Mouse (Mus musculus): ENCODE measurements around the gene Lypd8. TPM values are rescaled to one million over a fixed set of nuclear protein-coding genes. Genes with fewer than 3 reads are reported as not detected.

Gene Lypd8
- polyA plus RNA-seq, 1 experiment = not detected

- TF ChIP-seq CTCF (IDR thresholded peaks at IDR 0.05; ENCODE audit: control insufficient read depth, insufficient read depth, insufficient read length) = no peak
- no peak for TF ChIP-seq MYOG (IDR thresholded peaks at IDR 0.05; ENCODE audit: control insufficient read depth, extremely low read depth, insufficient read length)
- peak; percentile 65 for TF ChIP-seq FOSL1 (IDR thresholded peaks at IDR 0.05; ENCODE audit: insufficient read depth, low read length, poor library complexity, severe bottlenecking)
- no peak for TF ChIP-seq CEBPB (IDR thresholded peaks at IDR 0.05; ENCODE audit: low read depth)
- TF ChIP-seq USF1 (IDR thresholded peaks at IDR 0.05; ENCODE audit: low read depth) = no peak
- peak; percentile 16 for TF ChIP-seq MAX (IDR thresholded peaks at IDR 0.05)
- peak; percentile 19 for TF ChIP-seq MYOD1 (IDR thresholded peaks at IDR 0.05; ENCODE audit: control insufficient read depth, insufficient read length, low read depth)
- Histone ChIP-seq H3K36me3 (ENCODE audit: control insufficient read depth, insufficient read depth) (peaks cover 47% of the 10 kb centered on the region), H3K79me3 (ENCODE audit: low read depth) (peaks cover 34% of the 10 kb centered on the region), H3K4me3 (ENCODE audit: insufficient read depth, poor library complexity, severe bottlenecking) (no peak overlapping the region), H3K79me2 (ENCODE audit: control insufficient read depth, insufficient read depth) (peaks cover 61% of the 10 kb centered on the region), H3ac (ENCODE audit: control insufficient read depth, insufficient read length, low read depth) (no peak overlapping the region), H3K27me3 (ENCODE audit: control insufficient read depth, insufficient read depth, insufficient read length) (no peaks in the 10 kb centered on the region)
Measured at GRCm38 (mm10) chr11:58334746-58335145, 44.1 kb upstream of the Lypd8 start.

DNA sequence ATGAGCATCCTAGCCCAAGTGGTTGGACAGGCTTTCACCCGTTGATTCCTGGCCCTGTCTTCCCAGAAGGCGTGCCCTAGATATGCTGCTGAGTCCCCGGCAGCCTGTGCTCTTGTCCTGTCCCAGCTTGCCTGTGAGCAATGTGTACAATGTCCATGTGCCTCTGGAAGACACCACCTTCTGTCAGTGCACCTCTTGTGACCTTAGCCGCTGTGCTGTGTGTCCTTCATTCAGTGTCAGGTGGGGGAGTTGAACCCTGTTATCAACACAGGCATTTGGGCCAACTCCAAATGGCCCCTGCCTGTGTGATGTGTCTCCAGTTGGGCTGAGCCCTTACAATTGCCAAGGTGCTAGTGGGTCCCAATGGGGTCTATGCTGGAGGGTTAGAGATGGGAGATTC is 32.1 kb upstream of the Lypd8 start:
- Histone ChIP-seq H3K27me3 (ENCODE audit: control insufficient read depth, insufficient read depth, insufficient read length) (no peaks in the 10 kb centered on the region), H3K4me3 (ENCODE audit: insufficient read depth, poor library complexity, severe bottlenecking) (no peak overlapping the region), H3ac (ENCODE audit: control insufficient read depth, insufficient read length, low read depth) (no peak overlapping the region), H3K79me2 (ENCODE audit: control insufficient read depth, insufficient read depth) (no peaks in the 10 kb centered on the region), H3K36me3 (ENCODE audit: control insufficient read depth, insufficient read depth) (peaks cover 27% of the 10 kb centered on the region), H3K79me3 (ENCODE audit: low read depth) (no peaks in the 10 kb centered on the region)
- TF ChIP-seq MAX (IDR thresholded peaks at IDR 0.05) = no peak
- TF ChIP-seq CEBPB (IDR thresholded peaks at IDR 0.05; ENCODE audit: low read depth) = no peak
- TF ChIP-seq MYOD1 (IDR thresholded peaks at IDR 0.05; ENCODE audit: control insufficient read depth, insufficient read length, low read depth) = no peak
- TF ChIP-seq FOSL1 (IDR thresholded peaks at IDR 0.05; ENCODE audit: insufficient read depth, low read length, poor library complexity, severe bottlenecking) = no peak
- TF ChIP-seq MYOG (IDR thresholded peaks at IDR 0.05; ENCODE audit: control insufficient read depth, extremely low read depth, insufficient read length) = no peak
- TF ChIP-seq CTCF (IDR thresholded peaks at IDR 0.05; ENCODE audit: control insufficient read depth, insufficient read depth, insufficient read length) = no peak
- TF ChIP-seq USF1 (IDR thresholded peaks at IDR 0.05; ENCODE audit: low read depth) = no peak

DNA sequence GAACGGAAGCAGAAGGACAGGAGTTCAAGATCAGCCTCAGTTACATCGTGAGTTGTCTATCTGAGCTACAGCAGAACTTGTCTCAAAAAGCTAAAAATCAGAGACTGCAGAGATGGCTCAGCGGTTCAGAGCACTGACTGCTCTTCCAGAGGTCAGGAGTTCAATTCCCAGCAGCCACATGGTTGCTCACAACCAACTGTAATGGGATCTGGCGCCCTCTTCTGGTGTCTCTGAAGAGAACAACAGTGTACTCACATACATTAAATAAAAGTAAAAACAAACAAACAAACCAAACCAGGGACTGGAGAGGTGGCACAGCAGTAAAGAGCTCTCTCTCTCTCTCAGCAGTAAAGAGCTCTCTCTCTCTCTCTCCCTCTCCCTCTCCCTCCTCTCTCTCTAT is 28.2 kb upstream of the Lypd8 start:
- TF ChIP-seq CTCF (IDR thresholded peaks at IDR 0.05; ENCODE audit: control insufficient read depth, insufficient read depth, insufficient read length) (no peak), MYOG (IDR thresholded peaks at IDR 0.05; ENCODE audit: control insufficient read depth, extremely low read depth, insufficient read length) (no peak), MAX (IDR thresholded peaks at IDR 0.05) (no peak), FOSL1 (IDR thresholded peaks at IDR 0.05; ENCODE audit: insufficient read depth, low read length, poor library complexity, severe bottlenecking) (no peak), CEBPB (IDR thresholded peaks at IDR 0.05; ENCODE audit: low read depth) (no peak), MYOD1 (IDR thresholded peaks at IDR 0.05; ENCODE audit: control insufficient read depth, insufficient read length, low read depth) (no peak), USF1 (IDR thresholded peaks at IDR 0.05; ENCODE audit: low read depth) (no peak)
- Histone ChIP-seq H3K36me3 (ENCODE audit: control insufficient read depth, insufficient read depth) (peaks cover 16% of the 10 kb centered on the region), H3K27me3 (ENCODE audit: control insufficient read depth, insufficient read depth, insufficient read length) (no peaks in the 10 kb centered on the region), H3K79me2 (ENCODE audit: control insufficient read depth, insufficient read depth) (no peaks in the 10 kb centered on the region), H3K4me3 (ENCODE audit: insufficient read depth, poor library complexity, severe bottlenecking) (no peak overlapping the region), H3ac (ENCODE audit: control insufficient read depth, insufficient read length, low read depth) (no peak overlapping the region), H3K79me3 (ENCODE audit: low read depth) (no peaks in the 10 kb centered on the region)

DNA sequence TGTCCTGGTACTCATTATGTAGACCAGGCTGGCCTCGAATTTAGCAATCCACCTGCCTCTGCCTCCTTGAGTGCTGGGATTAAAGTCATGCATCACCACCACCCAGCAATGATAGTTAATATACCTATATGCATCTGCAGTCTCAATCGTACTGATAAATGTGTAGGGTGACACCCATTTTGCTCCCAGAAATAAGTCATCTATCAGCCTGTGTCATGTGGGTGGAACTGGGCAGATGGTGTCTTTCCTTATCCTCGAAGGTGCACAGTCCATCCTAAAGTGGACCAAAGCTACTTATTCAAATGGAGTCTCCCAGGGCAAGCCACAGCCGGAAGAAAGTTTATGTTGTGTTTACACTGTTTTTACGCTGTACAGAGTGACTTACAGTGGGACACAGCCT is 27.7 kb upstream of the Lypd8 start:
- H3K27me3 ChIP-seq (ENCODE audit: control insufficient read depth, insufficient read depth, insufficient read length) = no peaks in the 10 kb centered on the region
- H3K79me3 ChIP-seq (ENCODE audit: low read depth) = no peaks in the 10 kb centered on the region
- TF ChIP-seq USF1 (IDR thresholded peaks at IDR 0.05; ENCODE audit: low read depth) (no peak), MYOG (IDR thresholded peaks at IDR 0.05; ENCODE audit: control insufficient read depth, extremely low read depth, insufficient read length) (no peak), FOSL1 (IDR thresholded peaks at IDR 0.05; ENCODE audit: insufficient read depth, low read length, poor library complexity, severe bottlenecking) (no peak), CEBPB (IDR thresholded peaks at IDR 0.05; ENCODE audit: low read depth) (no peak), MAX (IDR thresholded peaks at IDR 0.05) (no peak), MYOD1 (IDR thresholded peaks at IDR 0.05; ENCODE audit: control insufficient read depth, insufficient read length, low read depth) (no peak), CTCF (IDR thresholded peaks at IDR 0.05; ENCODE audit: control insufficient read depth, insufficient read depth, insufficient read length) (no peak)
- H3K36me3 ChIP-seq (ENCODE audit: control insufficient read depth, insufficient read depth) = peaks cover 15% of the 10 kb centered on the region
- no peak overlapping the region for H3K4me3 ChIP-seq (ENCODE audit: insufficient read depth, poor library complexity, severe bottlenecking)
- H3K79me2 ChIP-seq (ENCODE audit: control insufficient read depth, insufficient read depth) = no peaks in the 10 kb centered on the region
- no peak overlapping the region for H3ac ChIP-seq (ENCODE audit: control insufficient read depth, insufficient read length, low read depth)

DNA sequence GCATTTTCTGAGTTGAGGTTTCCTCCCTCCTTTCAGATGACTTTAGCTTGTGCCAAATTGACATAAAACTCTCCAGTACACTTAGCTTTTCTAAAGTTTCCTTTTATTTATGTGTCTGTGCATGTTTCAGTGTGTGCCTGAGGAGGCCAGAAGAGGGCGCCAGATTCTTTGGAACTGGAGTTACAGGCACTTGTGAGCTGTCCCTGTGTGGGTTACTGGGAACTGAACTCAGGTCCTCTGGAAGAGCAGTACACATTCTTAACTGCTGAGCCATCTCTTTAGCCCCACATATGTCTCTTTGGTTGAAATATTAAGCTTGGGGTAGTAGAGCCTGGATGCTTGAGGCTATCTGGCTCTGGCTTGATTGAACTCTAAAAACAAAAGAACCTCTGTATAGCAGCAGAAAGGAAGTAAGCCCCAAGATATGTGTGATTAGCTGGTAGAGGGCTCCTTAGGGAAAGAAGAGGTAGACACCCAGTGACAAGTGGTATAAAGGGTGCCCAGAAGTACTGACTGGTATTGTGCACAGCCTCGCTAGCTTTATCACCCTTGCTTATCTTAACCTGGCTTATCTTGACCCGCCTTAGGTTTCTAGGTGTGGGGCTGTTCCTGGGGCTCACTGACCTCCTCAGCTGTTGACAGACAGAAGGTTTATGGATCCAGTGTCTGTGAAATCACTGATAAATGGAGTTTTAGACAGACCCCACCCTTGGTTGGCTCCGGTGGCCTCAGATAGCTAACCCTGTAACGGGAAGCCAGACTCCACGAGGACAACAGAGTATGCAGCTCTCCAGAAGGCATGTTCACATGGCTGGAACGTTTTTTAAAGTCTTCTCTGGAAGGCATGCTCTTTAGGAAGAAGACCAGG is 25.9 kb upstream of the Lypd8 start:
- Histone ChIP-seq H3K36me3 (ENCODE audit: control insufficient read depth, insufficient read depth) (peaks cover 3% of the 10 kb centered on the region), H3K79me3 (ENCODE audit: low read depth) (no peaks in the 10 kb centered on the region), H3K79me2 (ENCODE audit: control insufficient read depth, insufficient read depth) (no peaks in the 10 kb centered on the region), H3ac (ENCODE audit: control insufficient read depth, insufficient read length, low read depth) (no peak overlapping the region), H3K27me3 (ENCODE audit: control insufficient read depth, insufficient read depth, insufficient read length) (no peaks in the 10 kb centered on the region), H3K4me3 (ENCODE audit: insufficient read depth, poor library complexity, severe bottlenecking) (no peak overlapping the region)
- TF ChIP-seq USF1 (IDR thresholded peaks at IDR 0.05; ENCODE audit: low read depth) = no peak
- TF ChIP-seq MYOG (IDR thresholded peaks at IDR 0.05; ENCODE audit: control insufficient read depth, extremely low read depth, insufficient read length) = no peak
- no peak for TF ChIP-seq MAX (IDR thresholded peaks at IDR 0.05)
- TF ChIP-seq FOSL1 (IDR thresholded peaks at IDR 0.05; ENCODE audit: insufficient read depth, low read length, poor library complexity, severe bottlenecking) = no peak
- no peak for TF ChIP-seq MYOD1 (IDR thresholded peaks at IDR 0.05; ENCODE audit: control insufficient read depth, insufficient read length, low read depth)
- TF ChIP-seq CEBPB (IDR thresholded peaks at IDR 0.05; ENCODE audit: low read depth) = no peak
- TF ChIP-seq CTCF (IDR thresholded peaks at IDR 0.05; ENCODE audit: control insufficient read depth, insufficient read depth, insufficient read length) = no peak

Measured in C2C12 (cell line).